Mouse (Mus musculus) 3T3-L1 (cell line): ENCODE data around the gene Ms4a10.
A peak's percentile ranks its signal among the peaks of the same experiment; 100 is the strongest.

Experiments used
- DNase-seq: peaks from one replicate; pipeline ENCODE4 v3.0.0-alpha.2; 2015; ENCODE audit warnings: low read depth, low spot score

The Ms4a10 gene

GRCm38 (mm10) chr19:10974238-10974865 lies at the start of gene Ms4a10:
Gene Ms4a10 (minus strand): TSS chr19:10974670.
- no peak for DNase-seq

GRCm38 (mm10) chr19:11022382-11022781 lies 47.9 kb upstream of the Ms4a10 start:
- DNase-seq = no peak

DNA sequence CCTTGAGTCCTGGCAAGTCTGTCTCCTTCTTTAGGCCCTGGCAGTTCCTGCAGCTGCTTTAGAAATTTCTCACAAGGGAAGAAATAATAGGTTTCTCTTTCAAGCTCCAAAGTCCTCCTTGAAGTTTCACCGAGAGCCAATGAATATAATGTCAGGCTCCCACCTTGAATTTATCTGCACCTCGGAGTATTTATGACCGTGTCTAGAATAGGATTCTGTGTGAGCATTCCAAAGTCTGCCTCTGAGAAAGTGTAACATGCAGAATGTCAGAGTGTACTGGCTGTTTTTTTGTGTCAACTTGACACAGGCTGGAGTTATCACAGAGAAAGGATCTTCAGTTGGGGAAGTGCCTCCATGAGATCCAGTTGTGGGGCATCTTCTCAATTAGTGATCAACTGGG lies 43.4 kb upstream of the Ms4a10 start, which contains the start of gene Ms4a18:
Ms4a18 (minus strand) TSS at position 141 of the 400 bp plus-strand sequence.
- DNase-seq = no peak

- DNase-seq = no peak
Measured at GRCm38 (mm10) chr19:11017251-11017650, 42.8 kb upstream of the Ms4a10 start.

GRCm38 (mm10) chr19:11015998-11016397 lies 41.5 kb upstream of the Ms4a10 start:
- no peak for DNase-seq

DNA sequence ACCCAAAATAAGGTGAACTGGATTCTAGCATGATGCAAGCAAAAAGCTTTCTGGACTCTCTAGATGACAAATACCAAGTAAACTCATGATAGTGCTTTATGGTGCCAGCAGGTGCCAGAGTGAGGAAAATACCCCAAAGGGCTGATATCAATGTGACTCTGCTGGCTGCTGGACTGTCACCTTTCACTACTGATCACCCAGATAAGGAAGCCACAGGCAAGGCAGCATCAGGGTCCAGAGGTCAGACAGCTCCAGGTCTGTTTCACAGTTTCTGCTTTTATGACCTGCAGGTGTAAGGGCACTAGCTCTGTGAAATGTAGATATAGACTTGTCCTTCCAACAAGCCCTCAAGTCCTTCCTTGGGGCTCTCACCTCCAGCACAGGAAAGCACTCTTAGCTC lies 41.0 kb upstream of the Ms4a10 start:
- DNase-seq = no peak

DNA sequence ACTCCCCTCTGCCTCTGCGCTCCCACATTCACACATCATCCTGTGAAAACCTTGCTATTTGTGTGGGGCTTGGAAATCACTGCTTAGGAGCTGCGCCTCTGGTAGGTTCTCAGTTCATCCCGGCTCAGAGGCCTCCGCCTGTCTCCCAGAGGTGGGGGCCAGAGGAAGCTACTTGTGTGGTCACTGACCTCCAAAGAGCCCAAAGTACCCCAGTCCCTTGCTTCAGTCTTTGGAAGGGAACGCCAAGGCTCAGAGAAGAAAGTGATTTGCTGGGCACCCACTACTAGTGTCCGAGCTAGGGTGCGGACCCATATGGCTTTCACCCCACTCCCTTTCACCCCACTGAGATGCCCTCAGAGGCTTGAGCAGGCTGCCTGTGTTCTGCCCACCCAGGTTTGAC lies 18.7 kb upstream of the Ms4a10 start, which contains the start of gene Ms4a15:
Ms4a15 (minus strand) TSS at position 101 of the 400 bp plus-strand sequence.
- no peak for DNase-seq

DNA sequence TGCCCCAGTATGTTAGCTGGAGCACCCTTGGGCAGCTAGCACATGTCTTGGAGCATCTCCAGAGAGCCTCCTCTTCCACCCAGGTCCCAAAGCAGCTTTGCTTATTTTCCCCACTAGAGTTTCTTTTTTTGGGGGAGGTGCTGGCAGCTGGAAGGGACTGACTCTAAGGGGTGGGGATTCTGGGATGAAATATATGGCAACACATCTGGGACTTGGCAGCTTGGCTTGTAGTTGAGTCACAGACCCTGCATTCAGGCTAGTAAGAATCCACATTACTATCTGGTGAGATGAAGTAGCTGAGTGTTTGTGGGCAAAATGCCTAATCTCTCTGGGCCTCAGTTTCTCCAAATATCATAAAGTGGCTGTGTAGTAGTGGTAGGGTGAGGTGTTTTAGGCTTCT lies 17.4 kb upstream of the Ms4a10 start:
- peak; percentile 73 for DNase-seq

GRCm38 (mm10) chr19:10990751-10991150 lies 16.3 kb upstream of the Ms4a10 start:
- DNase-seq = no peak

GRCm38 (mm10) chr19:10988563-10988962 lies 14.1 kb upstream of the Ms4a10 start:
- DNase-seq = no peak

GRCm38 (mm10) chr19:10985889-10986288 lies 11.4 kb upstream of the Ms4a10 start:
- DNase-seq = peak; percentile 94

- DNase-seq = no peak
Measured at GRCm38 (mm10) chr19:10984551-10984950, 10.1 kb upstream of the Ms4a10 start.

GRCm38 (mm10) chr19:10983146-10983545 lies 8.7 kb upstream of the Ms4a10 start:
- DNase-seq = peak; percentile 27

- no peak for DNase-seq
Measured at GRCm38 (mm10) chr19:10980210-10980609, 5.7 kb upstream of the Ms4a10 start.

- DNase-seq = peak; percentile 88
Measured at GRCm38 (mm10) chr19:10979184-10980168, 5.0 kb upstream of the Ms4a10 start.

DNA sequence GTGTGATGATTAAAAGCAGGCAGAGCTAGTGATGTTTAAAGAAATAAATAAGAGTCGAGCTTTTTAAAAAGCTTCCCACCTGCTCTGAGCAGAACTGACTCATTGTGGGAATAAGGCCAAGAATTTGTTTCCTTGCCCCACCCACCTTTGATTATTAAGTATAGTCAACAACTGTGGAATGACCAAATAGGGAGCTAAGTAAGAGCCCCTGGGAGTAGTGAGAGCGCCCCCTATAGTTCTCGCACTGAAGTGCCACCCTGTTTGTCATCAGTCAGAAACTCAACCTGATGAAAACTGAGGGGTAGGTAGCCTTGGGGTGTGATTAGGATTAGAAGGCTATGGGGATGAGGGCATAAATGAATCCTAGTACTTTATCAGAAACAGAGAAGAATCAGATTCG lies 1.8 kb upstream of the Ms4a10 start:
- peak; percentile 66 for DNase-seq

GRCm38 (mm10) chr19:10975187-10975586 lies 717 bp upstream of the Ms4a10 start:
- no peak for DNase-seq

DNA sequence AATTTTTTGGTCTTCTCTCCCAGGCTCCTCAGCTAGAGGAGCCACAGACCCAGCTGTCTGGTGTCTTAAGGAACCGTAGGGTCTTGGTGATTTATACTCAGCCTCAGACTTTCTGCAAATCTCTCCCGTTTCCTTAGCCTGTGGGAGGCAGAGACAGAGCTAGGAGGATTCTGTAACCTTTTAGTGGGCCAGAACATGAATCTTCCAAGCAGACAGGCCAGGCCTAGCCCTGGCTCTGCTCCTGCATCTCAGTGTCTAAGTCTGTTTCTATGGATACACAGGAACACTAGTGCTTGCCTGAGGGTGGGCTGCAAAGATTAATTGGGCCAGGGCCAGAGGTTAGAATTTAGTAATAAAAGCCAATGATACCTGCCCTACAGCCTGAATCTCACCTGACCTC lies 1.3 kb downstream of the Ms4a10 start:
- DNase-seq = no peak

- DNase-seq = no peak
Measured at GRCm38 (mm10) chr19:10972660-10973059, 1.8 kb downstream of the Ms4a10 start.

- no peak for DNase-seq
Measured at GRCm38 (mm10) chr19:10970457-10970856, 4.0 kb downstream of the Ms4a10 start.

DNA sequence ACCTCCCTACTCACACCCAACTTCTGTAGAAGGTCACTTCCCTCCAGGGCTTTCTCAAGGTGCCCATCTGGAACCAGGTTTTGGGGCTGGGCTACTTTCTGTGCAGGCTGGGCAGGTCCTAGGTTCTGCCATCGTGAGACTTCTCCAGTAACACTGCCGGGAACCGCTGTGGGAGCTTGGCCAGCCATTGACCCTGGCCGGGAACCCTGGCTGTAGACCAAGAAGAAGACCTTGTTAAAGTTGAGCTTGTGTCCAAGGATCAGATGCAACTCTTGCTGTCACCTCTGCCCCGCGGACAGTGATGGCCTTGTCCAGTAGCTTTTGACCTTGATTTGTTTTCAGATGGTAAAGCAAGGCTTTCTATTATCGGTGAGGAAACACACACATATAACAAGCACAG lies 5.9 kb downstream of the Ms4a10 start:
- no peak for DNase-seq

DNA sequence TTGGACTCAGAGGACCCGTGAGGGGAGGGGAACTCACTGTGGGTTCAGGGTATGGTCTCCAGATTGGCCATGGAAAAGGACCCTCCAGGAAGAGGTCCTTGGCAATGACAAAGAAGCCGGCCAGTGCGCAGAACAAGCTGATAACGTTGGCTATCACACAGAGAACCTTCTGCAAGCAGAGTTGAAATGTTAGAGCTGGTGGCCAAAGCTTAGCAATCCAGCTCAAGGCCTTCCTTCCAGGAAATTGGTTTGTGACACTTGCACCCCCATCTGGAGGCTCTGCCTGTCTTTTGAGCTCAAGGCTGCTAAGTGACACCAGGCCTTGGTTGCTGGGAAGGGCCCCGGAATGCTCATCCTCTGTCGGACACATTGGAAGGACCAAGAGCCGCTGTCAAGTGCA lies 8.7 kb downstream of the Ms4a10 start:
- no peak for DNase-seq

- DNase-seq = no peak
Measured at GRCm38 (mm10) chr19:10959978-10960346, 14.5 kb downstream of the Ms4a10 start.
